Mouse (Mus musculus) stomach, embryonic 14.5 days (tissue): ENCODE data around the gene Elmod3. TPM values are rescaled to one million over a fixed set of nuclear protein-coding genes. Genes with fewer than 3 reads are reported as not detected.

Experiments
- polyA plus RNA-seq: library from polyadenylated mRNA; unstranded; fragments of >200 nt; fragmentation: Nextera tagmentation; extraction: Ambion mirVana; gene quantifications from 2 replicates; pipeline ENCODE4 v1.2.1, GENCODE M21; 2014

The Elmod3 gene
- polyA plus RNA-seq, 1 experiment from 2014 or later: 19.0 TPM

Other genes starting within 250 kb of the Elmod3 start
- gene Tmem150a, start 243.0 kb downstream of the Elmod3 start, polyA plus RNA-seq: 13.8 and 15.3 TPM in 2 replicates
- 106 and 109 TPM in 2 replicates for gene Rnf181, start 231.5 kb downstream of the Elmod3 start, polyA plus RNA-seq
- gene Vamp5, start 217.9 kb downstream of the Elmod3 start, polyA plus RNA-seq: 22.6 and 26.3 TPM in 2 replicates
- gene Vamp8, start 207.7 kb downstream of the Elmod3 start, polyA plus RNA-seq: 194 and 206 TPM in 2 replicates
- 23.2 TPM in 2 replicates for gene Ggcx, start 184.1 kb downstream of the Elmod3 start, polyA plus RNA-seq
- 333 and 352 TPM in 2 replicates for gene Mat2a, start 158.9 kb downstream of the Elmod3 start, polyA plus RNA-seq
- 0.32 TPM in 1 of 2 replicates, not detected in the other for gene Sh2d6, start 76.7 kb downstream of the Elmod3 start, polyA plus RNA-seq
- gene Capg, start 54.0 kb downstream of the Elmod3 start, polyA plus RNA-seq: 82.6 and 85.0 TPM in 2 replicates
- 17.0 and 21.9 TPM in 2 replicates for gene Retsat, start 62 bp upstream of the Elmod3 start, polyA plus RNA-seq
- 38.9 and 39.3 TPM in 2 replicates for gene Tgoln1, start 18.6 kb upstream of the Elmod3 start, polyA plus RNA-seq
- 35.1 and 39.0 TPM in 2 replicates for gene Tcf7l1, start 190.8 kb upstream of the Elmod3 start, polyA plus RNA-seq